Mouse (Mus musculus) MEL (cell line): ENCODE data around the gene Psap. TPM values are rescaled to one million over a fixed set of nuclear protein-coding genes. Genes with fewer than 3 reads are reported as not detected.

Experiments
- DNase-seq: peaks from one replicate; pipeline ENCODE4 v3.0.0; 2011; ENCODE audit warnings: low read depth, low spot score
- H3K27ac ChIP-seq: 2 replicates; pipeline ENCODE4 v1.5.1; 2012; ENCODE audit warnings: low read depth, mild to moderate bottlenecking, control low read depth, low read length, moderate library complexity; ENCODE audit not compliant: control insufficient read depth
- H3K27me3 ChIP-seq, 2 experiments: fragments of 150-350 bp in 1 of 2; sonication (generic) in 1 of 2; 2 replicates each; pipeline ENCODE4 v1.6.1; 2012; ENCODE audit warnings: low read length in 2 of 2, mild to moderate bottlenecking in 2 of 2, improper control_type of control experiment in 1 of 2, moderate library complexity in 1 of 2; ENCODE audit not compliant: insufficient read depth in 2 of 2, control insufficient read depth in 1 of 2
- H3K36me3 ChIP-seq, 2 experiments: 2 replicates each; pipeline ENCODE4 v1.6.1; 2012 to 2014; ENCODE audit warnings: low read length in 2 of 2, improper control_type of control experiment in 1 of 2, inconsistent platforms in 1 of 2, mild to moderate bottlenecking in 1 of 2; ENCODE audit not compliant: insufficient read depth in 2 of 2, control insufficient read depth in 1 of 2
- H3K4me1 ChIP-seq, 2 experiments: fragments of 150-350 bp in 1 of 2; sonication (generic) in 1 of 2; 2 replicates each; pipeline ENCODE4 v1.6.1; 2012; ENCODE audit warnings: low read length in 2 of 2, improper control_type of control experiment in 1 of 2, mild to moderate bottlenecking in 1 of 2; ENCODE audit not compliant: insufficient read depth in 2 of 2, control insufficient read depth in 1 of 2
- H3K4me3 ChIP-seq, 2 experiments: fragments of 150-350 bp in 1 of 2; sonication (generic) in 1 of 2; 2 replicates each; pipeline ENCODE4 v1.5.1; 2012; ENCODE audit warnings: low read depth in 2 of 2, low read length in 2 of 2, mild to moderate bottlenecking in 2 of 2, moderate library complexity in 2 of 2, control low read depth in 1 of 2, improper control_type of control experiment in 1 of 2; ENCODE audit not compliant: control insufficient read depth in 1 of 2, insufficient read depth in 1 of 2
- H3K79me2 ChIP-seq: 2 replicates; pipeline ENCODE4 v1.6.1; 2012; ENCODE audit warnings: mild to moderate bottlenecking, low read length, moderate library complexity; ENCODE audit not compliant: control insufficient read depth, poor library complexity, insufficient read depth
- H3K9ac ChIP-seq: 2 replicates; pipeline ENCODE4 v1.6.1; 2012; ENCODE audit warnings: low read depth, mild to moderate bottlenecking, control low read depth, low read length, moderate library complexity; ENCODE audit not compliant: control insufficient read depth, poor library complexity, severe bottlenecking
- H3K9me3 ChIP-seq: fragments of 150-350 bp; sonication (generic); replicated peaks from 2 replicates; pipeline ENCODE4 v1.6.1; 2012; ENCODE audit warnings: mild to moderate bottlenecking, low read length, improper control_type of control experiment, moderate library complexity; ENCODE audit not compliant: insufficient read depth
- CHD1 ChIP-seq: IDR thresholded peaks from 2 replicates; pipeline ENCODE4 v1.6.1; 2012; ENCODE audit warnings: low read depth, mild to moderate bottlenecking, inconsistent platforms, low read length, improper control_type of control experiment
- E2F4 ChIP-seq: IDR thresholded peaks from 2 replicates; pipeline ENCODE4 v1.6.1; 2011; ENCODE audit warnings: low read depth, low read length, improper control_type of control experiment, borderline replicate concordance
- EP300 ChIP-seq, 2 experiments: IDR thresholded peaks; 2 replicates each; pipeline ENCODE4 v1.6.1; 2011; ENCODE audit warnings: improper control_type of control experiment in 2 of 2, low read length in 2 of 2, low read depth in 1 of 2, mild to moderate bottlenecking in 1 of 2
- GATA1 ChIP-seq: IDR thresholded peaks from 2 replicates; pipeline ENCODE4 v1.6.1; 2011; ENCODE audit warnings: low read depth, low read length, improper control_type of control experiment
- HCFC1 ChIP-seq: IDR thresholded peaks from 2 replicates; pipeline ENCODE4 v1.6.1; 2012; ENCODE audit warnings: low read depth, mild to moderate bottlenecking, inconsistent platforms, low read length, improper control_type of control experiment, moderate library complexity
- MAFK ChIP-seq: IDR thresholded peaks from 2 replicates; pipeline ENCODE4 v1.6.1; 2011; ENCODE audit warnings: low read depth, mild to moderate bottlenecking, low read length, improper control_type of control experiment, borderline replicate concordance
- MYB ChIP-seq: IDR thresholded peaks from 2 replicates; pipeline ENCODE4 v1.6.1; 2011; ENCODE audit warnings: mild to moderate bottlenecking, low read depth, low read length, improper control_type of control experiment
- NELFE ChIP-seq: IDR thresholded peaks from 2 replicates; pipeline ENCODE4 v1.6.1; 2011; ENCODE audit warnings: low read depth, low read length, improper control_type of control experiment
- POLR2A ChIP-seq, 2 experiments: IDR thresholded peaks; 2 replicates each; pipeline ENCODE4 v1.6.1; 2011 to 2012; ENCODE audit warnings: low read length in 2 of 2, mild to moderate bottlenecking in 2 of 2, control low read depth in 1 of 2, improper control_type of control experiment in 1 of 2, low read depth in 1 of 2, moderate library complexity in 1 of 2; ENCODE audit not compliant: control insufficient read depth in 1 of 2, insufficient read depth in 1 of 2, poor library complexity in 1 of 2
- POLR2AphosphoS5 ChIP-seq: IDR thresholded peaks from 2 replicates; pipeline ENCODE4 v1.6.1; 2012; ENCODE audit warnings: low read depth, borderline replicate concordance, mild to moderate bottlenecking, inconsistent platforms, low read length, moderate library complexity, mixed read lengths
- RAD21 ChIP-seq: IDR thresholded peaks from 2 replicates; pipeline ENCODE4 v1.6.1; 2011; ENCODE audit warnings: mild to moderate bottlenecking, low read depth, low read length, improper control_type of control experiment
- RCOR1 ChIP-seq: IDR thresholded peaks from 2 replicates; pipeline ENCODE4 v1.6.1; 2012; ENCODE audit warnings: low read depth, mild to moderate bottlenecking, inconsistent platforms, low read length, improper control_type of control experiment
- SMC3 ChIP-seq: IDR thresholded peaks from 2 replicates; pipeline ENCODE4 v1.6.1; 2011; ENCODE audit warnings: low read depth, low read length, improper control_type of control experiment
- TAL1 ChIP-seq: IDR thresholded peaks from 2 replicates; pipeline ENCODE4 v1.6.1; 2012; ENCODE audit warnings: mild to moderate bottlenecking, inconsistent platforms, low read length, moderate library complexity, mixed read lengths
- TBP ChIP-seq: IDR thresholded peaks from 2 replicates; pipeline ENCODE4 v1.8.0; 2011; ENCODE audit warnings: low read depth, low read length, improper control_type of control experiment
- USF1 ChIP-seq: IDR thresholded peaks from 2 replicates; pipeline ENCODE4 v1.6.1; 2014; ENCODE audit warnings: low read depth, mild to moderate bottlenecking, inconsistent platforms, low read length, improper control_type of control experiment, moderate library complexity
- USF2 ChIP-seq, 2 experiments: IDR thresholded peaks; 2 replicates each; pipeline ENCODE4 v1.6.1; 2011 to 2012; ENCODE audit warnings: improper control_type of control experiment in 2 of 2, low read length in 2 of 2, borderline replicate concordance in 1 of 2, inconsistent platforms in 1 of 2, low read depth in 1 of 2, mild to moderate bottlenecking in 1 of 2; ENCODE audit not compliant: insufficient read depth in 1 of 2
- ZKSCAN1 ChIP-seq: IDR thresholded peaks from 2 replicates; pipeline ENCODE4 v1.6.1; 2012; ENCODE audit warnings: low read depth, mild to moderate bottlenecking, inconsistent platforms, low read length, improper control_type of control experiment, moderate library complexity
- ZMIZ1 ChIP-seq: IDR thresholded peaks from 2 replicates; pipeline ENCODE4 v1.6.1; 2012; ENCODE audit warnings: low read depth, mild to moderate bottlenecking, inconsistent platforms, low read length, improper control_type of control experiment, moderate library complexity
- ZNF384 ChIP-seq: IDR thresholded peaks from 2 replicates; pipeline ENCODE4 v1.6.1; 2012; ENCODE audit warnings: low read depth, mild to moderate bottlenecking, inconsistent platforms, low read length, improper control_type of control experiment
- polyA plus RNA-seq, 2 experiments: library from polyadenylated mRNA; stranded (reverse) in 1 of 2; unstranded in 1 of 2; fragments of >175 nt in 1 of 2; fragments of >200 nt in 1 of 2; gene quantifications; 2 replicates each; pipeline versions ENCODE4 v1.2.1 to v1.2.4; 2012; ENCODE audit warnings: low replicate concordance in 2 of 2, low read depth in 1 of 2; ENCODE audit not compliant: insufficient read length in 2 of 2, insufficient read depth in 1 of 2, missing spikeins in 1 of 2
- total RNA-seq: library from RNA; depleted of rRNA; stranded (reverse); fragments of 300-350 nt; gene quantifications from 2 replicates; pipeline ENCODE4 v1.2.3, GENCODE M21; 2012

The Psap gene
- total and polyA plus RNA-seq, 3 experiments = 56.8 to 153 (median 106) TPM

DNA sequence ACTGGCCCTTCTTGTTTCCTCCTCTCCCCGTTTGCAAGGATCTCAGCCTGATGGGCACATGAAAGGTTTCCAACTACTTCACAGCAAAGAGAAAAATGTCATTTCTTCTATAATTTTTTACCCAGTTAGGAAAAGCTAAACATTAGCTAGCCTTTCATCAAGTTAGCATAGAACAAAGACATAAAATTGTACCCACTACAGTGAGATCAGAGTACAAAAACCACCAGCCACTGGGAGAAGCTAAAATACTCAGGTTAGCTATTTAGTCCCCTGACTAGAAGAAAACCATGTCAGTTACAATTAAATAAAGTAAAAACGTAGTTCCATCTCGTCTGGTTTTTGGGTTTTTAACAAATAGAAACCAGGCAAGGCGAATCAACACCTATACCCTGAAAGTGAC lies 49.8 kb upstream of the Psap start:
- Histone ChIP-seq H3K9me3 (no peaks in the 10 kb centered on the region), H3K27ac (no peak overlapping the region), H3K36me3 (no peaks in the 10 kb centered on the region), H3K27me3 (peaks cover 0 to 2% of the 10 kb centered on the region in 2 experiments; a peak in 2 of 4 replicates)
- TF ChIP-seq EP300 (IDR thresholded peaks at IDR 0.05; ENCODE audit: low read depth in 1 of 2, low read length in 2 of 2) (no peak), CHD1 (no peak), USF1 (no peak), ZNF384 (no peak), POLR2A (IDR thresholded peaks at IDR 0.05; ENCODE audit: control insufficient read depth in 1 of 2, insufficient read depth in 1 of 2, low read depth in 1 of 2, low read length in 2 of 2, poor library complexity in 1 of 2) (no peak), E2F4 (no peak), USF2 (IDR thresholded peaks at IDR 0.05; ENCODE audit: borderline replicate concordance in 1 of 2, insufficient read depth in 1 of 2, low read depth in 1 of 2, low read length in 2 of 2) (no peak), TAL1 (no peak), ZKSCAN1 (no peak), TBP (no peak), MAFK (no peak), NELFE (no peak), SMC3 (no peak), POLR2AphosphoS5 (no peak), HCFC1 (no peak)
- TF ChIP-seq, all 39 proteins: peak for 0
- no peaks in the 10 kb centered on the region for H3K4me1 ChIP-seq
- H3K9ac ChIP-seq = no peak overlapping the region
- H3K79me2 ChIP-seq = no peaks in the 10 kb centered on the region
- H3K4me3 ChIP-seq = no peak overlapping the region
- no peak for DNase-seq

- no peaks in the 10 kb centered on the region for H3K36me3 ChIP-seq
- no peak overlapping the region for H3K9ac ChIP-seq
- no peak overlapping the region for H3K4me3 ChIP-seq
- peaks cover 0 to 2% of the 10 kb centered on the region in 2 experiments; a peak in 2 of 4 replicates for H3K27me3 ChIP-seq
- H3K79me2 ChIP-seq = no peaks in the 10 kb centered on the region
- H3K9me3 ChIP-seq = no peaks in the 10 kb centered on the region
- no peak overlapping the region for H3K27ac ChIP-seq
- DNase-seq = no peak
- H3K4me1 ChIP-seq = no peaks in the 10 kb centered on the region
- TF ChIP-seq GATA1 = no peak
- TF ChIP-seq TAL1 = no peak
- no peak for TF ChIP-seq ZMIZ1
- no peak for TF ChIP-seq MYB
- TF ChIP-seq HCFC1 = no peak
- no peak for TF ChIP-seq RCOR1
- no peak for TF ChIP-seq RAD21
These were observed 48.3 kb upstream of the Psap start for GRCm38 (mm10) chr10:60229113-60229512.
